Mouse (Mus musculus) myocyte (in vitro differentiated cells): ENCODE measurements at regions not wholly inside any gene's neighbourhood (a gene's known extent, or its start where the extent isn't known, plus 50 kb on each side); places are given as distances from the start of the nearest gene placed in this dataset.
"Not testable (repeated sequence)": the region's sequence is repeated elsewhere in the genome, so short reads cannot be mapped to it uniquely, and the experiment has no call there.

Source experiments
- H3K27me3 ChIP-seq: one replicate; pipeline ENCODE4 v1.6.1; 2011; ENCODE audit not compliant: control insufficient read depth, insufficient read depth, insufficient read length
- H3K36me3 ChIP-seq: one replicate; pipeline ENCODE4 v1.6.1; 2011; ENCODE audit not compliant: control insufficient read depth, insufficient read depth
- H3K4me2 ChIP-seq: one replicate; pipeline ENCODE4 v1.6.1; 2011; ENCODE audit warnings: low read depth, control low read depth
- H3K4me3 ChIP-seq: one replicate; pipeline ENCODE4 v1.5.1; 2011; ENCODE audit warnings: mild to moderate bottlenecking, control low read depth, moderate library complexity
- H3K79me2 ChIP-seq: one replicate; pipeline ENCODE4 v1.6.1; 2011; ENCODE audit not compliant: control insufficient read depth, insufficient read depth
- H3ac ChIP-seq: one replicate; pipeline ENCODE4 v1.6.1; 2011; ENCODE audit not compliant: control insufficient read depth, insufficient read length
- CEBPB ChIP-seq: IDR thresholded peaks from 2 replicates; pipeline ENCODE4 v1.6.1; 2011; ENCODE audit warnings: mild to moderate bottlenecking, moderate library complexity; ENCODE audit not compliant: poor library complexity, insufficient read depth, severe bottlenecking
- E2F4 ChIP-seq: IDR thresholded peaks from one replicate; pipeline ENCODE4 v1.6.1; 2011; ENCODE audit warnings: mild to moderate bottlenecking, control low read depth, moderate library complexity; ENCODE audit not compliant: insufficient read depth
- MAX ChIP-seq: IDR thresholded peaks from one replicate; pipeline ENCODE4 v1.6.1; 2011; ENCODE audit warnings: low read depth, mild to moderate bottlenecking, control low read depth
- MYOD1 ChIP-seq, 3 experiments: IDR thresholded peaks; one replicate each; pipeline ENCODE4 v1.6.1; 2011; ENCODE audit warnings: control low read depth in 2 of 3, low read depth in 2 of 3, mild to moderate bottlenecking in 2 of 3, moderate library complexity in 1 of 3; ENCODE audit not compliant: insufficient read length in 2 of 3, control insufficient read depth in 1 of 3
- MYOG ChIP-seq, 3 experiments: IDR thresholded peaks; one replicate each; pipeline ENCODE4 v1.6.1; 2011; ENCODE audit warnings: control low read depth in 2 of 3, low read depth in 2 of 3, mild to moderate bottlenecking in 2 of 3; ENCODE audit not compliant: insufficient read length in 2 of 3, control insufficient read depth in 1 of 3, insufficient read depth in 1 of 3
- POLR2A ChIP-seq: IDR thresholded peaks from one replicate; pipeline ENCODE4 v1.6.1; 2011; ENCODE audit warnings: low read depth, mild to moderate bottlenecking, control low read depth, moderate library complexity; ENCODE audit not compliant: insufficient read length
- POLR2AphosphoS2 ChIP-seq: IDR thresholded peaks from one replicate; pipeline ENCODE4 v1.6.1; 2011; ENCODE audit warnings: low read depth, control low read depth; ENCODE audit not compliant: insufficient read length
- REST ChIP-seq: IDR thresholded peaks from one replicate; pipeline ENCODE4 v1.6.1; 2011; ENCODE audit warnings: mild to moderate bottlenecking, control low read depth, moderate library complexity; ENCODE audit not compliant: insufficient read depth, insufficient read length
- SRF ChIP-seq: IDR thresholded peaks from one replicate; pipeline ENCODE4 v1.6.1; 2011; ENCODE audit warnings: low read depth; ENCODE audit not compliant: control insufficient read depth, insufficient read length
- TCF12 ChIP-seq: IDR thresholded peaks from one replicate; pipeline ENCODE4 v1.6.1; 2011; ENCODE audit warnings: mild to moderate bottlenecking, control low read depth; ENCODE audit not compliant: poor library complexity, insufficient read depth, severe bottlenecking
- TCF3 ChIP-seq: IDR thresholded peaks from one replicate; pipeline ENCODE4 v1.6.1; 2011; ENCODE audit warnings: low read depth, control low read depth; ENCODE audit not compliant: insufficient read length
- USF1 ChIP-seq: IDR thresholded peaks from one replicate; pipeline ENCODE4 v1.6.1; 2011; ENCODE audit warnings: low read depth, mild to moderate bottlenecking, control low read depth, moderate library complexity

GRCm38 (mm10) chr13:35604765-35605164 lies 54.9 kb upstream of the Cdyl start:
- Histone ChIP-seq H3K79me2 (no peaks in the 10 kb centered on the region), H3K4me3 (no peak overlapping the region), H3K27me3 (no peaks in the 10 kb centered on the region), H3ac (no peak overlapping the region), H3K4me2 (no peak overlapping the region), H3K36me3 (no peaks in the 10 kb centered on the region)
- TF ChIP-seq E2F4 = no peak
- no peak for TF ChIP-seq POLR2A
- no peak for TF ChIP-seq CEBPB
- TF ChIP-seq POLR2AphosphoS2 = no peak
- no peak for TF ChIP-seq SRF
- TF ChIP-seq REST = no peak
- no peak for TF ChIP-seq MYOG (IDR thresholded peaks at IDR 0.05; ENCODE audit: control insufficient read depth in 1 of 3, insufficient read depth in 1 of 3, insufficient read length in 2 of 3, low read depth in 2 of 3)
- TF ChIP-seq MAX = no peak
- no peak for TF ChIP-seq TCF3
- no peak for TF ChIP-seq USF1
- no peak for TF ChIP-seq MYOD1 (IDR thresholded peaks at IDR 0.05; ENCODE audit: control insufficient read depth in 1 of 3, insufficient read length in 2 of 3, low read depth in 2 of 3)
- TF ChIP-seq TCF12 = no peak

GRCm38 (mm10) chr13:35606857-35607561 lies 52.6 kb upstream of the Cdyl start:
- not testable (repeated sequence) for H3K79me2 ChIP-seq, H3ac ChIP-seq, H3K27me3 ChIP-seq, H3K4me2 ChIP-seq, H3K4me3 ChIP-seq, H3K36me3 ChIP-seq

GRCm38 (mm10) chr13:35607710-35608109 lies 51.9 kb upstream of the Cdyl start:
- no peaks in the 10 kb centered on the region for H3K27me3 ChIP-seq
- TF ChIP-seq TCF12 = no peak
- TF ChIP-seq POLR2AphosphoS2 = no peak
- no peak for TF ChIP-seq TCF3
- no peaks in the 10 kb centered on the region for H3K36me3 ChIP-seq
- H3K4me2 ChIP-seq = no peak overlapping the region
- no peak overlapping the region for H3K4me3 ChIP-seq
- no peaks in the 10 kb centered on the region for H3K79me2 ChIP-seq
- no peak overlapping the region for H3ac ChIP-seq
